Mouse (Mus musculus) stomach, postnatal 0 days (tissue): ENCODE results near the gene Tmem222. TPM values are rescaled to one million over a fixed set of nuclear protein-coding genes. Genes with fewer than 3 reads are reported as not detected.

Experiments
- ATAC-seq: fragments of 200-750 bp; cut with Nextera tagmentation; 2 replicates; pipeline ENCODE4 v1.8.0; 2017; ENCODE audit not compliant: low FRiP score, low TSS enrichment
- DNase-seq: peaks from one replicate; pipeline ENCODE4 v3.0.0-alpha.2; 2016; ENCODE audit warnings: low spot score
- H3K27ac ChIP-seq: fragments of 300-500 bp; sonication (generic); replicated peaks from 2 replicates; pipeline ENCODE4 v1.5.1; 2014; ENCODE audit warnings: mild to moderate bottlenecking, control low read depth
- H3K27me3 ChIP-seq: fragments of 300-500 bp; sonication (generic); 2 replicates; pipeline ENCODE4 v1.6.1; 2014; ENCODE audit warnings: low read length; ENCODE audit not compliant: control insufficient read depth, insufficient read depth
- H3K36me3 ChIP-seq: fragments of 300-500 bp; sonication (generic); 2 replicates; pipeline ENCODE4 v1.6.1; 2014; ENCODE audit warnings: low read length, mixed read lengths; ENCODE audit not compliant: control insufficient read depth, insufficient read depth
- H3K4me1 ChIP-seq: fragments of 300-500 bp; sonication (generic); replicated peaks from 2 replicates; pipeline ENCODE4 v1.6.1; 2014; ENCODE audit warnings: antibody characterized with exemption; ENCODE audit not compliant: control insufficient read depth, insufficient read depth
- H3K4me2 ChIP-seq: fragments of 300-500 bp; sonication (generic); replicated peaks from 2 replicates; pipeline ENCODE4 v1.6.1; 2014; ENCODE audit warnings: low read depth, mild to moderate bottlenecking, control low read depth, moderate library complexity
- H3K4me3 ChIP-seq: fragments of 300-500 bp; sonication (generic); 2 replicates; pipeline ENCODE4 v1.5.1; 2014; ENCODE audit warnings: low read depth, low read length, control low read depth
- H3K9ac ChIP-seq: fragments of 300-500 bp; sonication (generic); 2 replicates; pipeline ENCODE4 v1.6.1; 2014; ENCODE audit warnings: mild to moderate bottlenecking, low read length, control low read depth, mixed read lengths
- H3K9me3 ChIP-seq: fragments of 300-500 bp; sonication (generic); 2 replicates; pipeline ENCODE4 v1.6.1; 2016; ENCODE audit warnings: low read length; ENCODE audit not compliant: control insufficient read depth
- CTCF ChIP-seq: IDR thresholded peaks from 2 replicates; pipeline ENCODE4 v1.5.1; 2016; ENCODE audit warnings: antibody characterized with exemption, low read depth, mild to moderate bottlenecking, moderate library complexity
- EP300 ChIP-seq: optimal IDR thresholded peaks from 2 replicates; pipeline ENCODE3; 2016; ENCODE audit warnings: antibody characterized with exemption
- whole genome bisulfite sequencing: fragments of 180-500 bp; shearing (Covaris S2); extraction: QIAGEN DNeasy Blood & Tissue Kit; methylation state at CpG from one replicate; pipeline ENCODE4 v1.1.7; 2014; 5-methylcytosine and 5-hydroxymethylcytosine counted together
- polyA plus RNA-seq: library from polyadenylated mRNA; unstranded; fragments of >200 nt; fragmentation: Nextera tagmentation; extraction: Ambion mirVana; gene quantifications from 2 replicates; pipeline ENCODE4 v1.2.1, GENCODE M21; 2015

Gene Tmem222
- polyA plus RNA-seq, 1 experiment from 2014 or later: 51.4 TPM

DNA sequence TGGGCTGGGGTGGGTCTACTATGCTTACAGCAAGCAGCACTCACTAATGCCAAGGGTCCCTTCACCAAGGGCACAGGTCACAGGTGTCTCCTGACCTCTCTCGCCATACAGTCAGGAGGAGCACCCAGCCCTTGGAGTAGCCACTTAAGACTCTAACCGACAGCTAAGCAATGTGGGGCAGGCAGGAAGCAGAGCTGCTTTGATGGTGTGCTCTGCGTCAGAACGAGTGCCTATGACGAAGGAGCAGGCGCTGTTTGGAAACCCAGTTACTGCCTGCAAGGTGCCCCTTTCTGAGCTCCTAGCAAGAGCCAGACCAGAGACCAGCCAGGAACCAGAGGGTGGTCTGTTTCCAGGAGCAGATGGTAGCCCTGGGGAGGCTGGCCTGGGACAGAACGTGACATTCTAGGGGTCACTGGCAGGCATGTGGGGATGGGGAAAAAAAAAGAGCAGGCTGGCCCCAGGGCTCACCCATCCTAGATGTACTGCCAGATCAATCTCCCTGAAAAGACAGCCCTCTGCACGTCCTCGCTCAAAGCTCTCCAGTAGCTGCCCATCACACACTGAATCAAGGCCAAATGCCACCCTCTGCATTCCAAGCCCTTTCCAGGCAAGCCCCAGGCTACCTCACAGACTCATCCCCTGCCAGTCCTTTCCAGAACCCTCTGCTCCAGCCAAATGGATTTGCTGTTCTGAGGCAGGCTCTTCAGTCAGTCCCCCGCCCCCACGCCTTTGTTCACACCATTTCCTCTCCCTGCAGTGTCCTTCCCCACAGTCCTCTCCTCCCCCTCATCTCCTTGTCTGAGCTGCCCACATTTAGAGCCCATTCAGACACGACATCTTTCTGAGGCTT is 21.1 kb upstream of the Tmem222 start:
- H3K27me3 ChIP-seq: no peaks in the 10 kb centered on the region
- ATAC-seq (no peak), DNase-seq (no peak)
- H3K4me2 ChIP-seq: no peak overlapping the region
- H3K36me3 ChIP-seq: peaks cover 31% of the 10 kb centered on the region
- H3K27ac ChIP-seq: 0 out of 2 replicates have a peak overlapping the region, but pooled peaks have one; percentile 56
- no peaks in the 10 kb centered on the region for H3K9me3 ChIP-seq
- TF ChIP-seq EP300 (no peak), CTCF (no peak)
- H3K9ac ChIP-seq: no peak overlapping the region
- WGBS: 62% methylated on average over 12 of the region's 12 CpGs
- no peaks in the 10 kb centered on the region for H3K4me1 ChIP-seq
- no peak overlapping the region for H3K4me3 ChIP-seq

DNA sequence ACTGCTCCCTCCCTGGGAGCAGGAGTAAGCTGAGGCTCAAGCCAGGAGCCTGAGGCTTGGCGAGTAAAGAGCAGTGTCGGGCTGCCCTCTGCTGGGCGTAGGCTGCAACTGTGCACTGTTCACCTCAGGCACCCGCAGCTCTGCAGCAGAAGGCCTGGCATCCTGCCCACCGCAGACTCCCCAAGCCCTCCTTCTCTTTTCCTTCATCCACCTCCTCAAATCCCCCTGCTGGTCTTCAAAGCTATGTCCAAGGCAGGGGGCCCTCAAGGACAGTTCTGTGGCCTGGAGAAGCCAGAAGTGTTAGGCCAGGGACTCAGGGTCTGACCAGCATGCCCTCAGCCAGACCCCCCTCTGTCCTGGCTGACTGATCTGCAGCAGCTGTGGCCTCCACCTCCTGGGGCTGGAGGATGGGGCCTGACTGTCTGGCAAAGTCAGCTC is 20.2 kb upstream of the Tmem222 start:
- Histone ChIP-seq H3K9ac (no peak overlapping the region; the same call in 1 of the 2 replicates), H3K4me1 (no peaks in the 10 kb centered on the region), H3K9me3 (no peaks in the 10 kb centered on the region), H3K27me3 (no peaks in the 10 kb centered on the region), H3K27ac (0 out of 2 replicates have a peak overlapping the region, but pooled peaks have one; percentile 56), H3K4me2 (no peak overlapping the region), H3K36me3 (peaks cover 28% of the 10 kb centered on the region), H3K4me3 (no peak overlapping the region)
- DNase-seq (peak; percentile 80), ATAC-seq (peak; percentile 78)
- TF ChIP-seq CTCF: peak; percentile 96
- TF ChIP-seq EP300: no peak
- WGBS: 2% methylated on average over 5 of the region's 5 CpGs

DNA sequence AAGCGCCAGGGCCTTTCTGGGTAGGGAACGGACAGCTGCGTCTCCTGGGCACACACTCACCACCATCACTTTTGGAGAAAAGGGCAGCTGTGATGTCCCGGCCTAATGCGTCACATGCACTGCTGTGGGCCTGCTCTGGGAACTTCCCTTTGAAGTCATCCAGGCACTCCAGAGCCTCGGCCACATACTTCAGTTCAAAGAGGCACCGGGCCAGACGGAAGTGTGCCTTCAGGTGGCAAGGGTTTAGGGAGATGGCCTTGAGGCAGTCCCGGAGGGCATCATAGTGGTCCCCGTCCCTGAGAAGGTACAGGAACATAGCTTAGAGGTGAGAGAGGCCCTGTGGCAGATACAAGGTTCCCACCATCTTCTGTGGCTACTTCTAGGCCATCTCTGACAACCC is 19.8 kb upstream of the Tmem222 start:
- Histone ChIP-seq H3K9ac (no peak overlapping the region), H3K36me3 (peaks cover 28% of the 10 kb centered on the region), H3K4me3 (no peak overlapping the region), H3K4me1 (no peaks in the 10 kb centered on the region), H3K27ac (no peak overlapping the region), H3K9me3 (no peaks in the 10 kb centered on the region), H3K4me2 (no peak overlapping the region), H3K27me3 (no peaks in the 10 kb centered on the region)
- TF ChIP-seq CTCF: no peak
- TF ChIP-seq EP300: no peak
- WGBS: 71% methylated on average over 10 of the region's 10 CpGs
- ATAC-seq (no peak), DNase-seq (no peak)

GRCm38 (mm10) chr4:133294084-133294483 is 16.5 kb upstream of the Tmem222 start:
- Histone ChIP-seq H3K9ac (no peak overlapping the region), H3K4me2 (no peak overlapping the region), H3K36me3 (peaks cover 18% of the 10 kb centered on the region), H3K4me3 (no peak overlapping the region), H3K27ac (no peak overlapping the region), H3K4me1 (no peaks in the 10 kb centered on the region), H3K9me3 (no peaks in the 10 kb centered on the region), H3K27me3 (no peaks in the 10 kb centered on the region)
- 70% methylated on average over 11 of the region's 11 CpGs for WGBS
- DNase-seq (no peak), ATAC-seq (no peak)
- no peak for TF ChIP-seq EP300
- TF ChIP-seq CTCF: no peak

DNA sequence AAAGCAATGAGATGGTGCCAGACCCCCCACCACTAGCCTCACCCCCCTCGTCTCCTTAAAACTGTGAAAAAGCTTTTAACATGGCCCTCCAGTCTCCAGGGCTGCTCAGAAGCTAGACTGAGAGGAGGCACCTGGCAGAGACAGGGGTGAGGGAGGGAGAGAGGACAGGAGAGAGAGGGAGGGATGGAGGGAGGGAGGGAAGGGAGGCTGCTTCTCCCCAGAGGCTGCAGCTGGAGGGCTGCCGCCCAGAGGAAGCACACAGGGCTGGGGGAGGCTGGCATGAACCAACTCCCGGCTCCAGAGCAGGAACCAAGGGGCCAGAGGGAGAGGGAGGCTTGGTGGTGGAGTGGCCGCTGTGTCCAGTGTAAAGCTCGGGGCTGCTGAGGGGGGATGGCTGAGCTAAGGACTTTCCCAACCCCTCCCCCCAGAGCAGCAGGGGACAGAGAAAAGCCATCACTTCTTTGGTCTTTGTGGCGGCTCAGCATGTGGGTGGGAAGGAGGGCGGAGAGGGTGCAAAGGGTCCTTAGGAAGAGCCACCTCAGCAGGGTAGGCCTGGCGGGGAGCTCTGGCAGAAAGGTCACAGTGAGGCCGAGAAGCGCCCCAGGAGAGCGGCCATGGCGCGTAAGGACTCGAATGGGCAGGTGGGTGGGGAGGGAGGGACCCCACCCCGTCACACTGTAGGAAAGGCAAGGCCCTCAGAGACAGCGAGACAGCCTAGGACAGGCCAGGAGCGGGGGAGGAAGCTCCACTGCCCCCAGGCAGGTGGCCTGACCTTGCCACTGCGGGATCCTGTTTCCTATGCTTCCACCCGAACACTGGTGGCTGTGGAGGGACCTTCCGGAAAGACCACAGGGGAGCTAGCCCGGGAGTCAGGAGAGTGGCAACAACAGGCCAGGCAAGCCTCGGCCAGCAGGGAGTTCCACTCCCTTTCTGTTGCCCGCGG is 15.6 kb upstream of the Tmem222 start:
- WGBS: 51% methylated on average over 24 of the region's 24 CpGs
- H3K4me3 ChIP-seq: no peak overlapping the region
- peaks cover 18% of the 10 kb centered on the region for H3K36me3 ChIP-seq
- DNase-seq: no peak
- no peaks in the 10 kb centered on the region for H3K4me1 ChIP-seq
- ATAC-seq: peak; percentile 23; the same call in 1 of the 2 replicates
- no peaks in the 10 kb centered on the region for H3K9me3 ChIP-seq
- no peaks in the 10 kb centered on the region for H3K27me3 ChIP-seq
- TF ChIP-seq EP300: no peak
- TF ChIP-seq CTCF: no peak
- no peak overlapping the region for H3K27ac ChIP-seq
- H3K9ac ChIP-seq: 0 out of 2 replicates have a peak overlapping the region, but pooled peaks have one; percentile 8
- no peak overlapping the region for H3K4me2 ChIP-seq
